Mouse (Mus musculus) stomach, embryonic 14.5 days (tissue): ENCODE results near the gene Cd2bp2. TPM values are rescaled to one million over a fixed set of nuclear protein-coding genes. Genes with fewer than 3 reads are reported as not detected.

Experiments
- ATAC-seq: fragments of 200-750 bp; cut with Nextera tagmentation; 2 replicates; pipeline ENCODE4 v1.8.0; 2017; ENCODE audit warnings: low read depth, moderate TSS enrichment; ENCODE audit not compliant: insufficient number of reproducible peaks, insufficient read depth, low FRiP score
- H3K27ac ChIP-seq: fragments of 300-500 bp; sonication (generic); 2 replicates; pipeline ENCODE4 v1.5.1; 2014; ENCODE audit warnings: mild to moderate bottlenecking, low read length, moderate library complexity, mixed read lengths
- H3K27me3 ChIP-seq: fragments of 300-500 bp; sonication (generic); 2 replicates; pipeline ENCODE4 v1.6.1; 2014; ENCODE audit warnings: low read length, control low read depth, mixed read lengths; ENCODE audit not compliant: control insufficient read depth, insufficient read depth
- H3K36me3 ChIP-seq: fragments of 300-500 bp; sonication (generic); 2 replicates; pipeline ENCODE4 v1.6.1; 2014; ENCODE audit warnings: mild to moderate bottlenecking, control low read depth, low read length, moderate library complexity, mixed read lengths; ENCODE audit not compliant: control insufficient read depth, insufficient read depth
- H3K4me1 ChIP-seq: fragments of 300-500 bp; sonication (generic); 2 replicates; pipeline ENCODE4 v1.6.1; 2014; ENCODE audit warnings: low read length, control low read depth, mixed read lengths; ENCODE audit not compliant: control insufficient read depth, insufficient read depth
- H3K4me2 ChIP-seq: fragments of 300-500 bp; sonication (generic); replicated peaks from 2 replicates; pipeline ENCODE4 v1.6.1; 2014; ENCODE audit warnings: low read depth, low read length, control low read depth
- H3K4me3 ChIP-seq: fragments of 300-500 bp; sonication (generic); 2 replicates; pipeline ENCODE4 v1.5.1; 2014; ENCODE audit warnings: low read depth, low read length, control low read depth
- H3K9ac ChIP-seq: fragments of 300-500 bp; sonication (generic); replicated peaks from 2 replicates; pipeline ENCODE4 v1.6.1; 2014; ENCODE audit warnings: low read depth, mild to moderate bottlenecking, control low read depth, low read length, moderate library complexity, mixed read lengths
- H3K9me3 ChIP-seq: fragments of 300-500 bp; sonication (generic); 2 replicates; pipeline ENCODE4 v1.6.1; 2016; ENCODE audit warnings: low read depth, low read length, control low read depth; ENCODE audit not compliant: control insufficient read depth
- WGBS: fragments of 180-500 bp; shearing (Covaris S2); extraction: QIAGEN DNeasy Blood & Tissue Kit; methylation state at CpG from one replicate; pipeline ENCODE4 v1.1.7; 2014; 5-methylcytosine and 5-hydroxymethylcytosine counted together
- polyA plus RNA-seq: library from polyadenylated mRNA; unstranded; fragments of >200 nt; fragmentation: Nextera tagmentation; extraction: Ambion mirVana; gene quantifications from 2 replicates; pipeline ENCODE4 v1.2.1, GENCODE M21; 2014

Gene Cd2bp2
- polyA plus RNA-seq, 1 experiment from 2014 or later: 44.6 TPM

DNA sequence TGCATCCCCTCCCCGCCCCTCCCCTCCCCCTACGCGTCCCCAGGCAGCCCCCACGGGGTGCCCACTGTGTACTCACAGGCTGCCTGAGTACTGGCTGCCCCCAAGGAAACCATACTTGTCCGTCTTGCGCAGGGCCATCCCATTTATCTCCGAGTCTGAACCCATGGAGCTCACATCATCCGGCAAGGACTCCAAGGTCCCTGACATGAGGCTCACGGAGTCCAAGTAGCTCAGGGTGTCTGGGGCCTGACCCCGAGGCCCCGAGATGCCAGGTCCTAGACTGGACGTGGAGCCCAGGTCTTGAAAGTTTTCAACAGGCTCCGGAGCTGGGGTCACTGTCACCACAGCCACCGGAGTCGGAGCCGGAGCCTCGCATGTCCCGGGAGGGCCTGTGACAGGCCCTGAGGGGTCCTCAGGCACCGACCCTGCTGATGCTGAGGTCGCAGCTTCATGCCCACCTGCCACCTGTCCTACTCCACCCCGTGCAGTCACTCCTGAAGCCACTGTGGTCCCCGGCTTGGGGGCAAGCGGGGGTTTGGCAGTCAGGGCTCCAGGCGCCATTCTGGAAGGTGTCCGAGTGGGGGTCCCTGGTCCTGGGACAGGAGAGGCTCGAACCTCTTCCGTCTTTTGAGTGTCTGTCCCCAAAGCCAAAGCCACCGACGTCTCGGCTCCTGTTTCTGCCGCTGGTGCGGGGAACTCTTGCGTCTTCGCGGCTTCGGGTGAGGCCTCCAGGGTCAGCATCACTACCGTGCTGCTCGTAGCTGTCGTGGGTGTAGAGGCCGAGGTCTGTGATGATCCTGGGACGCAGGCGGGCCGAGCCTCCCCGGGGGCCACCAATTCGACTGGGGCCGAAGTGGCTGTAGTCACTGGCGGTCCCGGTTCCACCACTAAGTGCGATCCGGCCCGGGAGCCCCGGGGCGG lies 11.8 kb upstream of the Cd2bp2 start:
- WGBS: under 1% methylated on average over 53 of the region's 53 CpGs

DNA sequence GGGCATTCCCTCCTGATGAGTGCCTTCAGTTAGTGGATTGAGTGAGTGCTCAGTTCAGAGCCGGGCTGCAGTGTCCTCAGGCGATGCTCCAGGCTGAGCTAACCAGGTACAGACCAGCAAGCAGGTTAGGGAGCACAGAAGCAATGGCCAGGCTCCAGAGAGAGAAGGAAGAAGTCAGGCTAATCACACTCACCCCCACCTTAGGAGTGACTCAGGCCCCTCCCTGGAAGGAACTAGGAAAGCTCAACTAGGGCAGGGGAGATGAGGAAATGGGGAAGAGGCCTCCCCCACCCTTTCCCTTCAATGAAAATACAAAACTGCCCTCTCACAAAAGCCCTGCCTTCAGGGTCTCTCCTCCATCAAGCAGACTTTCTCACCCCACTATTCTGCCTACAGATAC lies 10.8 kb upstream of the Cd2bp2 start:
- no peaks in the 10 kb centered on the region for H3K27me3 ChIP-seq
- H3K4me3 ChIP-seq: peak overlapping the region; percentile 76
- H3K4me1 ChIP-seq: peaks cover 12% of the 10 kb centered on the region
- H3K9me3 ChIP-seq: no peaks in the 10 kb centered on the region
- H3K9ac ChIP-seq: peak overlapping the region; percentile 89
- peaks cover 27% of the 10 kb centered on the region for H3K36me3 ChIP-seq
- H3K27ac ChIP-seq: no peak overlapping the region
- 52% methylated on average over 2 of the region's 2 CpGs for WGBS
- peak overlapping the region; percentile 96 for H3K4me2 ChIP-seq
- no peak for ATAC-seq

More for the DNA sequence above, 11.8 kb upstream of the Cd2bp2 start:
- Histone ChIP-seq H3K4me3 (peak overlapping the region; percentile 76), H3K4me1 (peaks cover 12% of the 10 kb centered on the region), H3K9ac (peak overlapping the region; percentile 89), H3K36me3 (peaks cover 17% of the 10 kb centered on the region), H3K27ac (peak overlapping the region; percentile 79; the same call in 1 of the 2 replicates), H3K9me3 (no peaks in the 10 kb centered on the region), H3K27me3 (no peaks in the 10 kb centered on the region), H3K4me2 (peak overlapping the region; percentile 96)
- ATAC-seq: no peak

DNA sequence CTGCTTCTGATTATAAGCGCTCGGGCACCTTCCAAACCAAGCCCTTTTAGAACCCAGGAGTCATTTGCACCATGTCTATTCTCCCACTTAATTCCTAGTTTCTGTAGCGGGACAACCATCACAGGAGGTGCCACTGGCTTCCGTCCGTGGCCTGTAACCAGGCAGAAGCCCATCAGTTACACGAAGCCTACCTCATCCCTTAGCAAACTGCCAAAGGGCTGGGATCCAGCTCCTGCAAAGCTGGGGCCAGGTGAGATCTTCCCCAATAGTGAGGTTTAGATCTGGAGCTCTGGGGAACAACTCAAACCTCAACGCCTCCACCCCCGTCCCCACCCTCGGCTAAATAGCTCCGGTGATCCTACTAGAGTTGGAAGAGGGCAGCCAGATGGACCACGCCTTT lies 634 bp upstream of the Cd2bp2 start:
- ATAC-seq: no peak
- WGBS: 51% methylated on average over 11 of the region's 11 CpGs
- Histone ChIP-seq H3K9me3 (no peaks in the 10 kb centered on the region), H3K36me3 (peaks cover 72% of the 10 kb centered on the region), H3K9ac (peak overlapping the region; percentile 49), H3K27ac (peak overlapping the region; percentile 86), H3K4me3 (peak overlapping the region; percentile 58), H3K27me3 (no peaks in the 10 kb centered on the region), H3K4me2 (peak overlapping the region; percentile 51), H3K4me1 (peaks cover 18% of the 10 kb centered on the region)

DNA sequence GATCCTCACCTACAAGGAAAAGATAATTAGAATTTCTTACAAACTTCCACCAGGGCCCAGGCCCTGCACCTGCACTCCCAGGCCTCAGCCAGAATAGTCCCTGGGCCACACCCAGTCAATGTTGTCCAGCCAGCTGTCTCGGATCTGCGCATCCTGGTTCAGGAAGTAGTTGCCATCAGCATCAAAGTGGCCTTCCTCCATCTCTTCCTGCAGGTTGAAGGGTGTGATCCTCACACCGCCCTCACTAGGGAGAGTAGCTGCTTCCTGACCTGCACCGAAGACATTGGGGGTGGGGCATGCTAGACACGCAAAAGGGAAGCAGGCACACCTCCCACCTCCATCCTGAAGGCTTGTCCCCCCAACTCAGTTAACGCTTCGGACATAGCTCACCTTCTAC lies 1.2 kb downstream of the Cd2bp2 start:
- Histone ChIP-seq H3K4me3 (peak overlapping the region; percentile 58; the same call in 1 of the 2 replicates), H3K4me1 (peaks cover 18% of the 10 kb centered on the region), H3K27ac (no peak overlapping the region; the same call in 1 of the 2 replicates), H3K36me3 (peaks cover 57% of the 10 kb centered on the region), H3K9me3 (no peaks in the 10 kb centered on the region), H3K9ac (peak overlapping the region; percentile 54; the same call in 1 of the 2 replicates), H3K27me3 (no peaks in the 10 kb centered on the region), H3K4me2 (peak overlapping the region; percentile 45)
- no peak for ATAC-seq
- 64% methylated on average over 7 of the region's 7 CpGs for WGBS

DNA sequence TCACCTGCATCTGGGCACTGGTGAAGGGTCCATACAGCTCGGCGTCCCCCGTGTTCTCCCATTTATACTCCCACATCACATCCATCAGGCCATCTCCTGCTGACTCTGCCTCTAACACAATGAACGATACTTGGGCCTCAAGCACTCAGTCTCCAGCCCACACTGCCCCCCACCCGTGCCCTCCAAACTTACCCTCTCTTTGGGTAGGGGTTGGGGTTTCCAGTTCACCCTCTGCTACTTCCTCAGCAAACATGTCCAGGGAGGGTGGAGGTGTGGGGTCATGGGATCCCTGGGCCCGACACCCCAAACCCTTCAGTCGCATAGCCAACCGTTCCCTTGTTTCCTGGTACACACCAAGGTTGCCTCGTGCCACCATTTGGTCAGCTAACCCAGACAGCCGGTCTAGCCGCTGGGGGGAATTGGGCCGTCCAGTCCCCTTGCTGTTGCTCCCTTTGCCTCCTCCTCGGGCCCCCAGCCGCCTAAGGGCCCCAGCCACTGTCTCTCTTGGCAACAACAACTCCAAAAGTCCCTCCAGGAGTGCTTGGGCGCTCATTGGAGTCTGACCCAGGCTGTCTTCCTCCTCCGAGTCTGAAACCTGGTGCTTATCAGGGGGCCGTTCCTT lies 1.7 kb downstream of the Cd2bp2 start:
- Histone ChIP-seq H3K36me3 (peaks cover 52% of the 10 kb centered on the region), H3K9me3 (no peaks in the 10 kb centered on the region), H3K27ac (no peak overlapping the region), H3K4me3 (no peak overlapping the region), H3K4me2 (peak overlapping the region; percentile 45), H3K4me1 (peaks cover 18% of the 10 kb centered on the region), H3K27me3 (no peaks in the 10 kb centered on the region), H3K9ac (no peak overlapping the region)
- 86% methylated on average over 17 of the region's 17 CpGs for WGBS
- no peak for ATAC-seq

DNA sequence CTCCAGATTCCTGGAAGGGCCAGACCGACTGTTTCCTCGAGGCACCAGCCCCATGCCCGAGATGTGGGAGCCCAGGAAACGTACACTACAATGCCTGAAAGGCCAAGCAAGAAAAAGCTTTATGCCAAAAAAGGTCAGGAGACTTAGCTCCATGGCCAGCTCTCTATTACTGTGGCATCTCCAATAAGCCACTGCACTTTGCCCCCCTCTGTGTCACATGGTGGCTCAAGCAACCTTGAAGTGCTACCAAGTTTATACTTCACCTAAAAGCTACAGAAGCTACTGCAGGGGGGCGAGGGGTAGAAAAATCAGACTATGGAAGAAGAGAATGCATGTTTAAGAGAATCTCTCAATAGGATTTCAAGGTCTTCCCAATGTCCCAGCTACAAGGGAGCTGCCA lies 2.9 kb downstream of the Cd2bp2 start:
- Histone ChIP-seq H3K9ac (no peak overlapping the region), H3K9me3 (no peaks in the 10 kb centered on the region), H3K27ac (no peak overlapping the region), H3K27me3 (no peaks in the 10 kb centered on the region), H3K36me3 (peaks cover 40% of the 10 kb centered on the region), H3K4me2 (no peak overlapping the region), H3K4me1 (peaks cover 18% of the 10 kb centered on the region), H3K4me3 (no peak overlapping the region)
- no peak for ATAC-seq
- 95% methylated on average over 5 of the region's 5 CpGs for WGBS

DNA sequence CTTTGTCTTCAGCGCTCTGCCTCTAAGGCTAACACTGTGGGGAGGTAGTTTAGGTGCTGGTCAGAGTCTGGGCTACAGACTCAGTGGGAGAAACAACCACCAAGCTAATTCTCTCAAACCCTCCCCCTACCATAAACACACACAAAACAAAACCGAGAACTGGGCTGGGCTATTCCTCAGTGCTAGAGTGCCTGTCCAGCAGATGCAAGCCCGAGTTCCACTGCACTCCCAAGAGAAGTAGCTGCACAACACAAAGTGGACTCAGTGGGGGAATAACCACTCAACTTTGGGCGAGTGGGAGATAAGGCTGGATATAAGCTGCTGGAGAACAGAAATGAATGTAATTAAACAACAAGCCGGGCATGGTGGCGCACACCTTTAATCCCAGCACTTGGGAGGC lies 5.2 kb downstream of the Cd2bp2 start:
- H3K36me3 ChIP-seq: peaks cover 31% of the 10 kb centered on the region
- no peaks in the 10 kb centered on the region for H3K27me3 ChIP-seq
- no peak overlapping the region for H3K4me3 ChIP-seq
- no peak overlapping the region for H3K9ac ChIP-seq
- H3K4me1 ChIP-seq: peaks cover 11% of the 10 kb centered on the region
- no peak for ATAC-seq
- no peak overlapping the region for H3K4me2 ChIP-seq
- H3K27ac ChIP-seq: no peak overlapping the region
- no peaks in the 10 kb centered on the region for H3K9me3 ChIP-seq
- 82% methylated on average over 6 of the region's 6 CpGs for WGBS

DNA sequence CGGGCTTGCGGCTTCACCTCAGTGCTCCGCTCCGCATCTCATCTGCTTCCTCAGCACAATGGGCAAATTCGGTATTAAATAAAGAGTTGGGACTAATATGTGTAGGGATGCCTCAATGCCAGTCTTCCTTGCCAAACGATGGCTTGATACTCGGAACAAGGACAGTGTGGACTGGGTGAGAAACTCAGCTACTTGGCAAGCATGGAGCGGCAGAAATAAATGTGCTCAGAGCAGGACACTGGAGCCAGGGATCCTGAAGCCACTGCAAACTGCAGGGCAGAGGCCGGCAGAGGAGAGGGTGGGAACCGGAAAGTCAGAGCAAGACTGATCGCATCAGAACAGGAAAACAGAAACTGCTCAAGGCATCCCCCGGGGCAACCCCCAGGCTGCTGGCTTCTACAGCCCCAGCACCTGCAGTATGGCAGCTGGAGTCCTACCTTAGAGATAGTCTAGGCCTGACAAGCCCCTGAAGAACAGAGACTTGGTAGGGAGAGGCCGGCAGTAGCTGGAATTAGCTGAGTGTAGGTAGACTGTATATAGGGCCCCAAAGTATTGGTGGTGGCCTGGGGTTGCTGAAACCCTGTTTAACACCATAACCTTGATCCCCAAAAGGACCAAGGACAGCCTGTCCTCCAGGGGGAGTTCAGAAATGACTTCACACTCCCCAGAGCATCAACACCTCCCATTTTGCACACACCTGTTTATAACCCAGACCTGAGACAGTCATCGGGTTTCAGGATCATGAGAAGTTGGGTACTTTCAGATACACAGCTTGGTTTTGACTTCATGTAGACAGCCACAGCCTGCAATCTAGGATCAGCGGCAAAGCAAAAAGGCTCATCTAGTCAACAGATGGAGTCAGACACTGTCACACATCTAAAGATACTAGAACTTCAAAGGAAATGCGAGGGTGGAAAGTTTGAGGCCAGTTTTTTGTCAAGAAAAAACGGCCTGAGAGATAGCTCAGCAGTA lies 7.3 kb downstream of the Cd2bp2 start:
- Histone ChIP-seq H3K4me1 (no peaks in the 10 kb centered on the region), H3K4me2 (no peak overlapping the region), H3K9me3 (no peaks in the 10 kb centered on the region), H3K9ac (no peak overlapping the region), H3K27ac (no peak overlapping the region), H3K27me3 (no peaks in the 10 kb centered on the region), H3K36me3 (peaks cover 21% of the 10 kb centered on the region), H3K4me3 (no peak overlapping the region)
- WGBS: 76% methylated on average over 17 of the region's 17 CpGs
- ATAC-seq: no peak
